Mouse (Mus musculus) heart, adult 2 months (tissue): ENCODE measurements around the gene Rab14. TPM values are rescaled to one million over a fixed set of nuclear protein-coding genes. Genes with fewer than 3 reads are reported as not detected.

ENCODE experiments used
- DNase-seq, 2 experiments: peaks; one replicate each; pipeline ENCODE4 v3.0.0; 2021
- H3K27ac ChIP-seq: fragments of 200-600 bp; 2 replicates; pipeline ENCODE4 v1.8.1; 2022
- H3K27me3 ChIP-seq: fragments of 200-500 bp; 2 replicates; pipeline ENCODE4 v1.6.1; 2012; ENCODE audit warnings: mild to moderate bottlenecking, low read length, inconsistent platforms, mixed read lengths; ENCODE audit not compliant: control insufficient read depth, insufficient read depth
- H3K36me3 ChIP-seq: fragments of 200-500 bp; 2 replicates; pipeline ENCODE4 v1.6.1; 2012; ENCODE audit warnings: low read length, inconsistent platforms; ENCODE audit not compliant: control insufficient read depth, insufficient read depth
- H3K4me1 ChIP-seq: fragments of 200-500 bp; 2 replicates; pipeline ENCODE4 v1.6.1; 2011; ENCODE audit warnings: low read length; ENCODE audit not compliant: control insufficient read depth, insufficient read depth
- H3K4me3 ChIP-seq: fragments of 200-600 bp; 2 replicates; pipeline ENCODE4 v1.8.1; 2022
- H3K79me2 ChIP-seq: fragments of 200-500 bp; replicated peaks from 2 replicates; pipeline ENCODE4 v1.6.1; 2012; ENCODE audit warnings: mild to moderate bottlenecking, inconsistent platforms, low read length, moderate library complexity, mixed read lengths; ENCODE audit not compliant: control insufficient read depth, insufficient read depth
- H3K9ac ChIP-seq: fragments of 200-500 bp; 2 replicates; pipeline ENCODE4 v1.6.1; 2012; ENCODE audit warnings: low read depth, mild to moderate bottlenecking, control low read depth, inconsistent platforms, low read length, mixed read lengths
- CTCF ChIP-seq: fragments of 200-600 bp; IDR thresholded peaks from 2 replicates; pipeline ENCODE4 v1.8.1; 2022; ENCODE audit warnings: antibody characterized with exemption, mild to moderate bottlenecking, moderate library complexity
- EP300 ChIP-seq: fragments of 200-500 bp; IDR thresholded peaks from 2 replicates; pipeline ENCODE4 v1.6.1; 2011; ENCODE audit warnings: low read depth, low read length, control low read depth; ENCODE audit not compliant: insufficient read depth
- POLR2A ChIP-seq: fragments of 200-500 bp; IDR thresholded peaks from 2 replicates; pipeline ENCODE4 v1.6.1; 2011; ENCODE audit warnings: mild to moderate bottlenecking, low read depth, low read length, control low read depth; ENCODE audit not compliant: insufficient read depth
- WGBS: fragments of 180-500 bp; shearing (Covaris S2); methylation state at CpG from one replicate; pipeline ENCODE4 v1.1.7; 2018; 5-methylcytosine and 5-hydroxymethylcytosine counted together
- intact Hi-C: fragments of 180-260 bp; cut with DNase I; formaldehyde crosslinking; loops from one replicate; pipeline ENCODE4 v1.15.1; 2025
- long read RNA-seq: library from polyadenylated mRNA; stranded (forward); transcript quantifications from one replicate; pipeline ENCODE4 v2.0.0, GENCODE M21; 2021
- polyA plus RNA-seq: library from polyadenylated mRNA; depleted of rRNA; stranded (reverse); fragments of >200 nt; gene quantifications from 2 replicates; pipeline ENCODE4 v1.2.3, GENCODE M21; 2012; rRNA removed
- total RNA-seq, 2 experiments: library from RNA; stranded (reverse); gene quantifications; 2 replicates each; pipeline ENCODE4 v1.2.3; 2021

The Rab14 gene
- total RNA-seq (100 to 1,000 TPM; 129 to 135 TPM), polyA plus RNA-seq (61.4 and 70.1 TPM in 2 replicates)
- long read RNA-seq, transcript Rab14-201 (8 exons, 3,081 nt) = major isoform, 219 of 235 reads
- long read RNA-seq, partial matches to known transcripts = 2 of 235 reads
- long read RNA-seq, other reads (novel, unspliced or antisense) = 14 of 235 reads

DNA sequence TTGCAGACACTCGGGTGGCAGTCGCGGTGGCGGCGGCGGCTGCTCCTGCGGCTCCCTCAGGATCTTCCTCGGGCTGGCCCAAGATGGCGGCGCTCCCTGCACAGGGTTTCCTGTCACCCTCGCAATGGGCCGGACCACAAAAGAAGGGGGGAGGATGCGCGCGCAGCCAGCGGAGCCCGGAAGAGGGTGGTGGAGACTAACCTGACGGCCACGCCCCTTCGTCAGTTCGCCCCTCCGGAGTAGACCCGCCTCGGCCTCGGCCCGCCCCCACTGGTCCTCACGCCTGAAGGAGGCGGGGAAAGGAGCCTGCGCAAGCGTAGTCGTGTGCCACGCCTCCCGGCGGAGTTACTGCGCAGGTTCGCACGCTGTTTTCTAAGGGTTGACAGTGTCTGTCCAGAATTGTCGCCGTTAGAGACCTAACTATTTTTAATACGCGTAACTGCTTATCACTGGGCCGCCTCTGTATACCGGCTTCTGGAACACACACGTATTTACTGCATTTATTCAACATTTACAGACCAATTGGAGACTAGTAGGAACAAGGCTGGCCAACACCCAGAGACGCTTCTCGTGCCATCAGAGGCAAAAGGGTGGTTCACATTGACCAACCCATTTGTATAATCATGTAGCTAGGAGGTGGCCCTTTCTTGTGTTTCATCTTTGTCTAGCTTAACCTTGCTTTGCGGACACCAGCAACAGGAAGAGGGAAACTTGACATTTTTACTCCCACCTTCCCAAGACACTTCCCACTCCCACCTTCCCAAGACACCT lies at the start of gene Rab14:
Rab14 (minus strand) TSS at position 223 of the 771 bp plus-strand sequence.
- H3K36me3 ChIP-seq = peaks cover 22% of the 10 kb centered on the region
- under 1% methylated on average over 47 of the region's 47 CpGs for WGBS
- intact Hi-C loops = loop anchor here (5.0 kb wide), 1 partner anchor 136 kb away; the partner anchor contains the start of gene Stom
- H3K79me2 ChIP-seq = 0 out of 2 replicates have a peak, but pooled peaks cover 5% of the 10 kb centered on the region
- peak within 1 kb of the TSS; percentile 99 for H3K27ac ChIP-seq
- H3K4me3 ChIP-seq = peak within 1 kb of the TSS; percentile 86
- DNase-seq = peak; percentile 99 to 100
- peaks cover 8% of the 10 kb centered on the region for H3K4me1 ChIP-seq
- H3K9ac ChIP-seq = peak within 1 kb of the TSS; percentile 100
- no peaks in the 10 kb centered on the region for H3K27me3 ChIP-seq
- TF ChIP-seq EP300 (peak; percentile 75), CTCF (peak; percentile 25; the same call in 1 of the 2 replicates), POLR2A (peak; percentile 99)

DNA sequence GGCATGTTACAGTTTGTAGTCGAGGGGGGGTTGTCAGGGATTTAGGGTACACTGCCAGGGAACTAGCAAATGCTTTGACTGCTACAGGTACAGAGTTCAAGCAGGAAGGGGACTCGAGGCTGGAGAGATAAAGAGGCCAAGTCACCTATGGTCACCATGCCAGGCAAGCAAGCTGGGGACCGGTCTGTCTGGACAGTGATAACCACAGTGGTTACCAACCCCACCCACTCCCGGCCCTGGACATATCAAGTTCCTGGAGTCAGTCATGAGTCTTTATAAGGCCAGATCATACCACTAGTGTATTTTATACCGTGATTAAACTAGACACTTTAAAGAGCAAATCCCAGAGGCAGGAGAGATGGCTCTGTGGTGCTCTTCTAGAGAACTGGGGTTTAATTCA lies 46.8 kb upstream of the Rab14 start:
- H3K36me3 ChIP-seq = no peaks in the 10 kb centered on the region
- no peaks in the 10 kb centered on the region for H3K79me2 ChIP-seq
- TF ChIP-seq CTCF (no peak), EP300 (no peak), POLR2A (no peak)
- no peak for DNase-seq
- H3K4me1 ChIP-seq = no peaks in the 10 kb centered on the region
- WGBS = 58% methylated on average over 5 of the region's 5 CpGs
- no peak overlapping the region for H3K4me3 ChIP-seq
- intact Hi-C loops = no loop called here
- no peaks in the 10 kb centered on the region for H3K27me3 ChIP-seq
- no peak overlapping the region for H3K9ac ChIP-seq
- no peak overlapping the region for H3K27ac ChIP-seq

DNA sequence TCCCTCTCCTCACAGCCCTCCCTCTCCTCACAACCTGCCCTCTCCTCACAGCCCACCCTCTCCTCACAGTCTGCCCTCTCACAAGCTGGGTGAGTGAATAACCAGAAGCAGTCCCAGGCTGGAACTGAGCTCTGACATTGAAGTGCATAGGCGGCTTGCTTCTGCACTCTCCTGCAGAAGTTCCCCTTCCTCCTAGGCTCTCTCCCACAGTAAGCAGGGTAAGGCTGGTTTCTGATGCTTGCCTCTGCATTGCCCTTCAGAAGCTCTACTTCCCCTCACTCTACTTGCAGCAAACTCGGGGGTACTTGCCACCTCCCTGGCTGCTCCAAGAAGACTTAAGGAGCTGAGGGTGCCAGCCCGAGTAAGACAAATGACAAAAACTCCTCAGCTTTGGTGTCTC lies 43.3 kb upstream of the Rab14 start:
- Histone ChIP-seq H3K9ac (no peak overlapping the region), H3K79me2 (no peaks in the 10 kb centered on the region), H3K27ac (no peak overlapping the region), H3K4me1 (no peaks in the 10 kb centered on the region), H3K4me3 (no peak overlapping the region), H3K36me3 (no peaks in the 10 kb centered on the region), H3K27me3 (no peaks in the 10 kb centered on the region)
- intact Hi-C loops = no loop called here
- TF ChIP-seq POLR2A (no peak), CTCF (no peak), EP300 (no peak)
- no peak for DNase-seq
- 49% methylated on average over 3 of the region's 3 CpGs for WGBS

DNA sequence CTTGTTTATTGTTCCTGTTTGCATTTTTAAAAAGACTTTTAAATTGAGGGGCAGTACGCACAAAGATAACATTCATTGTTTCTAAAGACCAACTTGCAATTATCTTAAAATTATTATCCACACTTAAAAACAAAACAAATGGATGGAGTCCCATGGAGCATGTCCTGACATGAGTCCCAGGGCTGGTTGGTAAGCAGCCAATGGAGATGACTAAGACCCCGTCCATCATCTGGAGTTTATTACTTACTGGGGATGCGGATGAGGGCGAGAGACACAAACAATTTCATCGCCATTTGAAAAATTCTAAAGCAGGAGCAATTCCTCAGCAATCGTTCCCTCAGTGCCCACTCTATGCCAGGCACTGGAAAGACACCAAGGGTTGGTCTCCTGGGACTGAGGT lies 34.1 kb upstream of the Rab14 start:
- no peak overlapping the region for H3K27ac ChIP-seq
- TF ChIP-seq POLR2A = no peak
- no peak for TF ChIP-seq EP300
- no peak for TF ChIP-seq CTCF
- no peaks in the 10 kb centered on the region; the same call in 1 of the 2 replicates for H3K4me1 ChIP-seq
- no peaks in the 10 kb centered on the region for H3K36me3 ChIP-seq
- no peaks in the 10 kb centered on the region for H3K79me2 ChIP-seq
- DNase-seq = no peak
- intact Hi-C loops = no loop called here
- H3K27me3 ChIP-seq = no peaks in the 10 kb centered on the region
- WGBS = 62% methylated on average over 6 of the region's 6 CpGs
- H3K9ac ChIP-seq = no peak overlapping the region
- H3K4me3 ChIP-seq = no peak overlapping the region

DNA sequence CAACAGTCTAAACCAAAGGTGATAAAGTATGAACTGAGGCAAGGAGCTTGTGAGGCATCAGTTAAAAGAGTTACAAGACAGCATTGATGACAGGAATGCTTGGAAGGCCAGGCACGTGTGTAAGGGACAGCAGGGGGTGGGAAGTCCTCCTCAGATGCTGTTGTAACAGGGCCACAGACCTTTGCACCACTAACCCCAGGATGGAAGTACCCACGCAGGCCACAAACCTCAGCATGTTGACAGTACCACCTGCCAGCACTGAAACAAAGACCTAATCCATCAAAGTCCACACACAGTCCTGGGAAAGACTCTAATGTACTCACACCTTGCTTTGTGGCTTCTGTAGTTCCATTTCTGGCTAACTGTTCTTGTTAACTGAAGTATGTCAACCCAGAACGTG lies 33.0 kb upstream of the Rab14 start:
- Histone ChIP-seq H3K27me3 (no peaks in the 10 kb centered on the region), H3K4me3 (no peak overlapping the region), H3K9ac (no peak overlapping the region), H3K4me1 (no peaks in the 10 kb centered on the region; the same call in 1 of the 2 replicates), H3K36me3 (no peaks in the 10 kb centered on the region), H3K27ac (no peak overlapping the region), H3K79me2 (no peaks in the 10 kb centered on the region)
- no peak for TF ChIP-seq CTCF
- no peak for TF ChIP-seq EP300
- no peak for TF ChIP-seq POLR2A
- DNase-seq = no peak
- intact Hi-C loops = no loop called here
- 71% methylated on average over 3 of the region's 3 CpGs for WGBS
